Mouse (Mus musculus): Measurements from ENCODE around the gene Nf1. TPM values are rescaled to one million over a fixed set of nuclear protein-coding genes. Genes with fewer than 3 reads are reported as not detected.

The Nf1 gene
- polyA plus RNA-seq, 1 experiment: 0.20 TPM

GRCm38 (mm10) chr11:79323985-79324685 lies 15.4 kb upstream of the Nf1 start:
- Histone ChIP-seq H3K4me3 (replicated peaks) (no peak overlapping the region), H3K36me3 (ENCODE audit: control insufficient read depth) (no peaks in the 10 kb centered on the region), H3K27me3 (ENCODE audit: control insufficient read depth) (no peaks in the 10 kb centered on the region), H3K9me3 (ENCODE audit: control insufficient read depth, low read length) (no peaks in the 10 kb centered on the region), H3K4me1 (ENCODE audit: control insufficient read depth) (no peaks in the 10 kb centered on the region)
- TF ChIP-seq GATA1 (IDR thresholded peaks at IDR 0.05; ENCODE audit: low read length) (no peak), TAL1 (IDR thresholded peaks at IDR 0.05; ENCODE audit: low read length) (no peak)

- Histone ChIP-seq H3K4me3 (replicated peaks) (no peak overlapping the region), H3K9me3 (ENCODE audit: control insufficient read depth, low read length) (no peaks in the 10 kb centered on the region), H3K36me3 (ENCODE audit: control insufficient read depth) (no peaks in the 10 kb centered on the region), H3K27me3 (ENCODE audit: control insufficient read depth) (no peaks in the 10 kb centered on the region), H3K4me1 (ENCODE audit: control insufficient read depth) (no peaks in the 10 kb centered on the region)
- TF ChIP-seq GATA1 (IDR thresholded peaks at IDR 0.05; ENCODE audit: low read length) (no peak), TAL1 (IDR thresholded peaks at IDR 0.05; ENCODE audit: low read length) (no peak)
These were observed 13.8 kb upstream of the Nf1 start for GRCm38 (mm10) chr11:79325663-79326062.

GRCm38 (mm10) chr11:79327106-79327505 lies 12.4 kb upstream of the Nf1 start:
- H3K36me3 ChIP-seq (ENCODE audit: control insufficient read depth): no peaks in the 10 kb centered on the region
- H3K27me3 ChIP-seq (ENCODE audit: control insufficient read depth): no peaks in the 10 kb centered on the region; the same call in 1 of the 2 replicates
- no peak overlapping the region for H3K4me3 ChIP-seq (replicated peaks)
- no peak for TF ChIP-seq TAL1 (IDR thresholded peaks at IDR 0.05; ENCODE audit: low read length)
- no peak for TF ChIP-seq GATA1 (IDR thresholded peaks at IDR 0.05; ENCODE audit: low read length)
- H3K4me1 ChIP-seq (ENCODE audit: control insufficient read depth): no peaks in the 10 kb centered on the region
- H3K9me3 ChIP-seq (ENCODE audit: control insufficient read depth, low read length): no peaks in the 10 kb centered on the region

GRCm38 (mm10) chr11:79328060-79328459 lies 11.4 kb upstream of the Nf1 start:
- Histone ChIP-seq H3K36me3 (ENCODE audit: control insufficient read depth) (no peaks in the 10 kb centered on the region), H3K4me3 (replicated peaks) (no peak overlapping the region), H3K27me3 (ENCODE audit: control insufficient read depth) (no peaks in the 10 kb centered on the region; the same call in 1 of the 2 replicates), H3K4me1 (ENCODE audit: control insufficient read depth) (peaks cover 3% of the 10 kb centered on the region; the same call in 1 of the 2 replicates), H3K9me3 (ENCODE audit: control insufficient read depth, low read length) (no peaks in the 10 kb centered on the region)
- TF ChIP-seq GATA1 (IDR thresholded peaks at IDR 0.05; ENCODE audit: low read length) (no peak), TAL1 (IDR thresholded peaks at IDR 0.05; ENCODE audit: low read length) (no peak)

GRCm38 (mm10) chr11:79329585-79329984 lies 9.9 kb upstream of the Nf1 start:
- Histone ChIP-seq H3K4me3 (replicated peaks) (no peak overlapping the region), H3K4me1 (ENCODE audit: control insufficient read depth) (peaks cover 3% of the 10 kb centered on the region; the same call in 1 of the 2 replicates)

GRCm38 (mm10) chr11:79335077-79335476 lies 4.4 kb upstream of the Nf1 start:
- Histone ChIP-seq H3K27me3 (ENCODE audit: control insufficient read depth) (no peaks in the 10 kb centered on the region; the same call in 1 of the 2 replicates), H3K36me3 (ENCODE audit: control insufficient read depth) (no peaks in the 10 kb centered on the region), H3K4me1 (ENCODE audit: control insufficient read depth) (peaks cover 16% of the 10 kb centered on the region), H3K9me3 (ENCODE audit: control insufficient read depth, low read length) (peaks cover 5% of the 10 kb centered on the region), H3K4me3 (replicated peaks) (no peak overlapping the region)
- no peak for TF ChIP-seq TAL1 (IDR thresholded peaks at IDR 0.05; ENCODE audit: low read length)
- no peak for TF ChIP-seq GATA1 (IDR thresholded peaks at IDR 0.05; ENCODE audit: low read length)

More at GRCm38 (mm10) chr11:79329585-79329984, 9.9 kb upstream of the Nf1 start:
- H3K9me3 ChIP-seq (ENCODE audit: control insufficient read depth, low read length): no peaks in the 10 kb centered on the region
- H3K36me3 ChIP-seq (ENCODE audit: control insufficient read depth): no peaks in the 10 kb centered on the region
- no peaks in the 10 kb centered on the region; the same call in 1 of the 2 replicates for H3K27me3 ChIP-seq (ENCODE audit: control insufficient read depth)
- TF ChIP-seq GATA1 (IDR thresholded peaks at IDR 0.05; ENCODE audit: low read length) (no peak), TAL1 (IDR thresholded peaks at IDR 0.05; ENCODE audit: low read length) (no peak)

- TF ChIP-seq GATA1 (IDR thresholded peaks at IDR 0.05; ENCODE audit: low read length): no peak
- no peak for TF ChIP-seq TAL1 (IDR thresholded peaks at IDR 0.05; ENCODE audit: low read length)
- Histone ChIP-seq H3K4me3 (replicated peaks) (no peak overlapping the region), H3K27me3 (ENCODE audit: control insufficient read depth) (no peaks in the 10 kb centered on the region; the same call in 1 of the 2 replicates), H3K4me1 (ENCODE audit: control insufficient read depth) (peaks cover 25% of the 10 kb centered on the region), H3K9me3 (ENCODE audit: control insufficient read depth, low read length) (peaks cover 5% of the 10 kb centered on the region), H3K36me3 (ENCODE audit: control insufficient read depth) (no peaks in the 10 kb centered on the region)
These were observed 2.7 kb upstream of the Nf1 start for GRCm38 (mm10) chr11:79336722-79337267.

- no peaks in the 10 kb centered on the region; the same call in 1 of the 2 replicates for H3K36me3 ChIP-seq (ENCODE audit: control insufficient read depth)
- H3K4me3 ChIP-seq (replicated peaks): peak overlapping the region; percentile 84
- TF ChIP-seq GATA1 (IDR thresholded peaks at IDR 0.05; ENCODE audit: low read length) (no peak), TAL1 (IDR thresholded peaks at IDR 0.05; ENCODE audit: low read length) (no peak)
- H3K27me3 ChIP-seq (ENCODE audit: control insufficient read depth): no peaks in the 10 kb centered on the region
- H3K4me1 ChIP-seq (ENCODE audit: control insufficient read depth): peaks cover 22% of the 10 kb centered on the region
- peaks cover 5% of the 10 kb centered on the region for H3K9me3 ChIP-seq (ENCODE audit: control insufficient read depth, low read length)
These were observed 872 bp upstream of the Nf1 start for GRCm38 (mm10) chr11:79338621-79339020.

Measured in erythroblast, embryonic 14.5 days (primary cell).